Mouse (Mus musculus) R1 (cell line): ENCODE measurements around the gene Ulk1.
"Not testable (repeated sequence)": the region's sequence is repeated elsewhere in the genome, so short reads cannot be mapped to it uniquely, and the experiment has no call there.

Source experiments
- DNase-seq: peaks from one replicate; pipeline ENCODE4 v3.0.0-alpha.2; 2018; ENCODE audit warnings: low read depth, low spot score

The Ulk1 gene

GRCm38 (mm10) chr5:110809667-110810325, at the start of gene Ulk1:
Gene Ulk1 (minus strand): TSS chr5:110810097.
- peak; percentile 98 for DNase-seq

GRCm38 (mm10) chr5:110859013-110859650, 49.2 kb upstream of the Ulk1 start:
- DNase-seq, result no peak

- DNase-seq, result no peak
Measured at GRCm38 (mm10) chr5:110857091-110857490, 47.2 kb upstream of the Ulk1 start.

GRCm38 (mm10) chr5:110852990-110853389, 43.1 kb upstream of the Ulk1 start:
- DNase-seq, result peak; percentile 11

GRCm38 (mm10) chr5:110841046-110841862, 31.4 kb upstream of the Ulk1 start:
- peak; percentile 16 for DNase-seq

- peak; percentile 80 for DNase-seq
Measured at GRCm38 (mm10) chr5:110840465-110840864, 30.6 kb upstream of the Ulk1 start.

- DNase-seq, result peak; percentile 100
Measured at GRCm38 (mm10) chr5:110839678-110840365, 29.9 kb upstream of the Ulk1 start, which contains the start of the genes Hscb and Chek2. Gene Hscb (minus strand): TSS chr5:110839777. Gene Chek2 (plus strand): TSS chr5:110839979.

- DNase-seq, result no peak
Measured at GRCm38 (mm10) chr5:110839038-110839677, 29.3 kb upstream of the Ulk1 start.

- DNase-seq, result not testable (repeated sequence)
Measured at GRCm38 (mm10) chr5:110838016-110838415, 28.1 kb upstream of the Ulk1 start.

GRCm38 (mm10) chr5:110835959-110836358, 26.1 kb upstream of the Ulk1 start:
- peak; percentile 27 for DNase-seq

GRCm38 (mm10) chr5:110831036-110831720, 21.3 kb upstream of the Ulk1 start:
- peak; percentile 57 for DNase-seq

GRCm38 (mm10) chr5:110827576-110827975, 17.7 kb upstream of the Ulk1 start:
- DNase-seq, result no peak

GRCm38 (mm10) chr5:110826781-110827495, 17.0 kb upstream of the Ulk1 start:
- no peak for DNase-seq

GRCm38 (mm10) chr5:110824421-110824820, 14.5 kb upstream of the Ulk1 start:
- no peak for DNase-seq

- DNase-seq, result peak; percentile 81
Measured at GRCm38 (mm10) chr5:110808821-110809666, 853 bp downstream of the Ulk1 start.

- peak; percentile 92 for DNase-seq
Measured at GRCm38 (mm10) chr5:110808061-110808631, 1.8 kb downstream of the Ulk1 start.

GRCm38 (mm10) chr5:110807453-110807852, 2.4 kb downstream of the Ulk1 start:
- DNase-seq, result no peak

- DNase-seq, result peak; percentile 68
Measured at GRCm38 (mm10) chr5:110806676-110807075, 3.2 kb downstream of the Ulk1 start.

GRCm38 (mm10) chr5:110806154-110806553, 3.7 kb downstream of the Ulk1 start:
- peak; percentile 90 for DNase-seq
